Mouse (Mus musculus) liver, embryonic 12.5 days (tissue): ENCODE measurements at regions not wholly inside any gene's neighbourhood (a gene's known extent, or its start where the extent isn't known, plus 50 kb on each side); places are given as distances from the start of the nearest gene placed in this dataset.

Experiments used
- ATAC-seq: fragments of 200-750 bp; cut with Nextera tagmentation; 2 replicates; pipeline ENCODE4 v1.8.0; 2017; ENCODE audit warnings: moderate number of reproducible peaks, mild to moderate bottlenecking, moderate library complexity
- H3K27ac ChIP-seq: fragments of 300-500 bp; sonication (generic); 2 replicates; pipeline ENCODE4 v1.5.1; 2016; ENCODE audit warnings: mild to moderate bottlenecking
- H3K27me3 ChIP-seq: fragments of 300-500 bp; sonication (generic); replicated peaks from 2 replicates; pipeline ENCODE4 v1.6.1; 2016; ENCODE audit warnings: mild to moderate bottlenecking, moderate library complexity
- H3K36me3 ChIP-seq: fragments of 300-500 bp; sonication (generic); 2 replicates; pipeline ENCODE4 v1.6.1; 2016; ENCODE audit warnings: mild to moderate bottlenecking, moderate library complexity
- H3K4me1 ChIP-seq: fragments of 300-500 bp; sonication (generic); 2 replicates; pipeline ENCODE4 v1.6.1; 2016
- H3K4me2 ChIP-seq: fragments of 300-500 bp; sonication (generic); 2 replicates; pipeline ENCODE4 v1.6.1; 2016; ENCODE audit warnings: mild to moderate bottlenecking, moderate library complexity
- H3K4me3 ChIP-seq: fragments of 300-500 bp; sonication (generic); 2 replicates; pipeline ENCODE4 v1.5.1; 2016; ENCODE audit warnings: mild to moderate bottlenecking, moderate library complexity
- H3K9ac ChIP-seq: fragments of 300-500 bp; sonication (generic); 2 replicates; pipeline ENCODE4 v1.6.1; 2016; ENCODE audit warnings: mild to moderate bottlenecking, moderate library complexity
- H3K9me3 ChIP-seq: fragments of 300-500 bp; sonication (generic); replicated peaks from 2 replicates; pipeline ENCODE4 v1.6.1; 2016; ENCODE audit warnings: mild to moderate bottlenecking, moderate library complexity
- WGBS: fragments of 180-500 bp; shearing (Covaris S2); methylation state at CpG from one replicate; pipeline ENCODE4 v1.1.7; 2016; ENCODE audit not compliant: insufficient replicate concordance; 5-methylcytosine and 5-hydroxymethylcytosine counted together

DNA sequence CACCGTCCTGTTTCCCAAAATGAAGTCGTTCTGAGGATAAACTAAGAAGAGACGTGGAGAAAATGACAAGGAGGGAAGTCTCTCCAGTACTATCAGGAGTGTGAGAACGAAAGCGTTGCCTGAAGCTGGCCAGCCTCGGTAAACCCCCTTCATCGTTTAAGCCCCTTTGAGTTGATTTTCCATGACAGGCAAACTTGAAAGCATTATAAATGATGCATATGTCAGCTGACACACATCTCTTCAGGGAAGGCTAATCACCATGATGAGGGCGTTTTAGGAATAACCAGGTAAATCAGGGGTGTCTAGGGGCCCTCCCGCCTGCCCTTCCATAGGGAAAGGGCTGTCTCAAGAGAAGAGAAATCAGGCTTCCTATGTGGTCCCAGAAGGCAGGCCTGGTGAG, 328.4 kb downstream of the Gm49356 start:
- Histone ChIP-seq H3K27me3 (no peaks in the 10 kb centered on the region), H3K9me3 (no peaks in the 10 kb centered on the region; the same call in 1 of the 2 replicates), H3K36me3 (no peaks in the 10 kb centered on the region), H3K27ac (no peak overlapping the region), H3K4me1 (no peaks in the 10 kb centered on the region), H3K9ac (no peak overlapping the region), H3K4me2 (no peak overlapping the region), H3K4me3 (no peak overlapping the region)
- no peak for ATAC-seq
- WGBS: 64% methylated on average over 9 of the region's 9 CpGs

DNA sequence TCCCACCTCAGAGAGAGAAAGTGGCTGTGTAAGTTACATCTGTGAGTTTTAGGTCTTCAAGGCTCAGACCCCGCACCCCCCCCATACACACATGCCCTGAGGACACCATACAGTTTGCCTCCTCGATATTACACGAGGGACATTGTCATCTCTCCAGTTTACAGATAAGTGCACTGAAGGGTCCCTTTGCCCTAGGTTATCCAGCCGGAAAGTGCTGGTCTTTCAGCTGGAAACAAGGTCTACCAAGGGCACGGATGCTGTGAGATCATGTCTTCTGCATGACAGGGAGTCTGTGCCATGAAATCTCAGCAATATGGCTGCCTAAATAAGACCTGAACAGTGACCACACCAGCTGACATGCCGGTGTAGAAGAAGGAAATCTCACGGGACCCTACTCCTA, 329.8 kb downstream of the Gm49356 start:
- H3K4me2 ChIP-seq: no peak overlapping the region

DNA sequence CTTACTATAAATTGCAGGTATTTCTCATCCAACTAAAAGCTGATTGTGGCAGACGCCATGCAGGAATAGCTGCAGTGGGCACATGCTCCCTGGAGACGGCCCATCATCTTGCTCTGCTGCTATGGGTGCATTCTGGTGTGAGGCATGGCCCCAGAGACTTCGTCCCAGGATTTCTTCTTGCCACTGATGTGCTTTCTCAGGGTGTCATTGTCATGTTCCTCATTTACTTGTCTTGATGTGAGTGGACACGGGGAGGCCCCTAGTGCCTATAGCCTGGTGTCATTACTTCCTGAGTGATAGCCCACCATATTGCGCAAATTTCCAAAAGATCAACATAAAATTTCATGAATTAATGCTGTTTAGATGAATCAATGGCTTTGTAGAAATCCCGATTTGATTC, 336.5 kb downstream of the Gm49356 start:
- no peaks in the 10 kb centered on the region for H3K36me3 ChIP-seq
- no peak overlapping the region for H3K9ac ChIP-seq
- ATAC-seq: no peak
- no peaks in the 10 kb centered on the region for H3K4me1 ChIP-seq
- no peaks in the 10 kb centered on the region for H3K27me3 ChIP-seq
- 62% methylated on average over 6 of the region's 6 CpGs for WGBS
- no peak overlapping the region for H3K4me3 ChIP-seq
- no peak overlapping the region for H3K4me2 ChIP-seq
- no peaks in the 10 kb centered on the region; the same call in 1 of the 2 replicates for H3K9me3 ChIP-seq
- no peak overlapping the region for H3K27ac ChIP-seq

More for the DNA sequence above, 329.8 kb downstream of the Gm49356 start:
- Histone ChIP-seq H3K36me3 (no peaks in the 10 kb centered on the region), H3K4me3 (no peak overlapping the region), H3K4me1 (no peaks in the 10 kb centered on the region), H3K9me3 (no peaks in the 10 kb centered on the region; the same call in 1 of the 2 replicates), H3K9ac (no peak overlapping the region), H3K27me3 (no peaks in the 10 kb centered on the region), H3K27ac (no peak overlapping the region)
- WGBS: 71% methylated on average over 7 of the region's 7 CpGs
- ATAC-seq: no peak

DNA sequence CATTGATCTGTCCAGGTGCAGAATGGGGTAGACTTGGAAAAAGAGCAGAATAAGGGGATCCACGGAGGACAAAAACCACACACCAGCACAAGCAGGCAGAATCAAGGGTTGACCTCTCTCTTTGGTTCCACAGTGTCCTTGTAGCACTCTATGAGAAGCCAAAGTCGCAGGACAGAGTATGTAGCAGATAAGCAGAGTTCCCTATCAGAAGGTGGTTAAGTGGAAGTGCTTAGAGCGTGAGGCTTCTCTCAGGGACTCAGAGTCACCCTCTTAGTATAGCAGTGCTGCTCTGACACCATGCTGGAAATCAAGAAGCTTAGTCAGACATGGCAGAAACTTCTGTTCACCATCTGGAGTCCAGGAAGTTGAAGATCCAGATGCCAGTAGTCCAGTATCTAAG, 338.2 kb downstream of the Gm49356 start:
- no peak overlapping the region for H3K4me3 ChIP-seq
- 34% methylated on average over 3 of the region's 3 CpGs for WGBS

DNA sequence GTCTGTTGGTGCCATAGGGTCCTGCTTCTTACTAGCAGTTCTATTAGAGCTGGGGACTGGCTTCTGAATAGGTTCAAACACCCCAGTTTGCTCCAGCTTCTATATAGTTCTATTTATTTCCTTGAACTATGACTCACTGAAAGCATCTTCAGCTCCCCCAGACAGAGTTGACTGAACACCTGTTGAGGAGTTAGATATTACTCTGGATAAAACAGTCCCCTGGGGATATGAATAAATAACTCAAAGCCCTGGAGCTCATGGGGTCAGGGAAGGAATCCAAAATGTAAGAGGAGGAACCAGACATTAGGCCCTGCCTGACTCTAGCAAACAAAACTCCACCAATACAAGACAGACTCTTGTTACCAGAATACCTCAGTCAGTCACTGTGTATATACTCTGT, 341.4 kb downstream of the Gm49356 start:
- ATAC-seq: no peak
- no peak overlapping the region for H3K4me2 ChIP-seq
- H3K27me3 ChIP-seq: no peaks in the 10 kb centered on the region
- no peaks in the 10 kb centered on the region for H3K36me3 ChIP-seq
- no peak overlapping the region for H3K27ac ChIP-seq
- no peaks in the 10 kb centered on the region for H3K9me3 ChIP-seq
- no peak overlapping the region for H3K4me3 ChIP-seq
- H3K9ac ChIP-seq: no peak overlapping the region
- no peaks in the 10 kb centered on the region for H3K4me1 ChIP-seq

More for the DNA sequence above, 338.2 kb downstream of the Gm49356 start:
- Histone ChIP-seq H3K27ac (no peak overlapping the region), H3K4me2 (no peak overlapping the region), H3K4me1 (no peaks in the 10 kb centered on the region), H3K36me3 (no peaks in the 10 kb centered on the region), H3K9me3 (no peaks in the 10 kb centered on the region), H3K27me3 (no peaks in the 10 kb centered on the region), H3K9ac (no peak overlapping the region)
- ATAC-seq: no peak

DNA sequence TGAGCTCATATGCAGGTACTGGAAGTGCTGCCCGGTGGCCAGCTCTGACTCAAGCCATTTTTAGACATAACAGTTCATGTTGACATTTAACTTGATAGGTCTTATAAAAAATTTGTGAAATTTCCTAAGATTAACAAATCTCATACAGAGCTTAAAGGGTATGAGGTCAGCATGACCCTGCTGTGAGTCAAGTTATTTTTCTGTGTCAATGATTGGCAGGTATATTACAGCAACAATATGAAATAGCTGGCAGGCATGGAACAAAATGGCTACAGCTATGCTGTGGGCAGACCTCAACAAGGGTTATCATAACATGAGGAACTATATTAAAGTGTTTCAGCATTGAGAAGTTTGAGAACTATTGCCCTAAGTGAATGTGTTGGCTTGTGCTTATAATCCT, 342.6 kb downstream of the Gm49356 start:
- no peaks in the 10 kb centered on the region for H3K36me3 ChIP-seq
- H3K4me1 ChIP-seq: no peaks in the 10 kb centered on the region
- no peaks in the 10 kb centered on the region for H3K27me3 ChIP-seq
- H3K9ac ChIP-seq: no peak overlapping the region
- H3K4me3 ChIP-seq: no peak overlapping the region
- no peak for ATAC-seq
- no peak overlapping the region for H3K4me2 ChIP-seq
- no peak overlapping the region for H3K27ac ChIP-seq
- no peaks in the 10 kb centered on the region for H3K9me3 ChIP-seq
- 53% methylated on average over 1 of the region's 1 CpGs for WGBS

DNA sequence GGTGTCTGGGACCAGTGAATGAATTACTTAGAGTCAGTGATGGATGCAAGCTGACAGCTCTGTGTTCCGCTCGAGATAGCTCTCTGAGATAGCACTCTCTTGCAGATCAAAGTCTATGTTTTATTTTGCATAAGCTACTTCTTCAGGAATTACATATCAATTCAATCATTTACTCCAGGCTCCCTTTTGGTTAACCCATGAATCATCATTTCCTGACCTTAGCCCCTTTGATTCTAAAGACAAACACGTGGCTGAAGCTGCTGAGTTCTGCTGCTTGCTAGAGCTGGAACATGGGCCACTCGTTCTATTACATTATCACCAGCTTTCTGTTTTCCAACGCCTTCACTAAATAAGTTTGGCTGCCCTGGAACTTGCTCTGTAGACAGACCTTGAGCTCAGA, 343.2 kb downstream of the Gm49356 start:
- 53% methylated on average over 5 of the region's 5 CpGs for WGBS
- Histone ChIP-seq H3K4me2 (no peak overlapping the region), H3K4me3 (no peak overlapping the region), H3K27me3 (no peaks in the 10 kb centered on the region), H3K36me3 (no peaks in the 10 kb centered on the region), H3K27ac (no peak overlapping the region), H3K9me3 (no peaks in the 10 kb centered on the region), H3K4me1 (no peaks in the 10 kb centered on the region), H3K9ac (no peak overlapping the region)
- no peak for ATAC-seq

DNA sequence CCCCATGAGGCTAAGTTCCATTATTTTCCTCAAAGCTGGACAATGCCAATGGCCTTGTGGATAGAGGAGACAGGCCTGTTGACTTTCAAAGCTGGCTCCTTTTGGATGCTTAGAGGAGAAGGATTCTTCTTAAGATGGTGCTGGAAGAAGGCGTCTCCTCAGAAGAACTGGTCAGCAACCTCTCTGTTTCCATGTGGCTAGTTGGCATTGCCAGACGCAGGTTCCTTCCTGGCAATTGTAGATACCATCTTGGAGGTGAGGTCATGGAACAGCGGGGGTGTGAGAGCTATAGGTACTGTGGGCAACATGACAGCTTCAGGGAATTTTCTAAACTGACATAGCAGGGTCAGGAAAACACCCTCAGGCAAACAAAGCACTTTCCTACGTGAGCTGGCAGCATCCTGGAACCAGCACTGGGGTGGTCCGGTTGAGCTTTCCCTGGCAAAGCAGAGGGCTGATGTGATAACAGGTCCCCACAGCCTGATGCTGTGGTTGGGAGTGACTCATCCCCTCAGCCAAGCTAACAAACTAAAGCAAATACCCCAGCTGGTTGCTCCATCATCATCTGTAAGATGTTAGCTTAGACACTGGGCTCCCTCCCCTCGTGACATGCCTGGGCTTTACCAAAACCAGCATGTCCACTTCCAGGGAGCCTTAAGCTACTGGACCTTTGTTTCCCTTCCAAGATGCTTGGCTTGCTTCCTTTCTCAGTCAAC, 348.5 kb downstream of the Gm49356 start:
- no peak overlapping the region for H3K9ac ChIP-seq
- no peaks in the 10 kb centered on the region for H3K9me3 ChIP-seq
- no peaks in the 10 kb centered on the region for H3K27me3 ChIP-seq
- WGBS: 52% methylated on average over 6 of the region's 6 CpGs
- no peaks in the 10 kb centered on the region for H3K4me1 ChIP-seq
- no peak overlapping the region for H3K4me2 ChIP-seq
- no peak overlapping the region for H3K27ac ChIP-seq
- H3K36me3 ChIP-seq: no peaks in the 10 kb centered on the region
- no peak overlapping the region for H3K4me3 ChIP-seq
- ATAC-seq: no peak

DNA sequence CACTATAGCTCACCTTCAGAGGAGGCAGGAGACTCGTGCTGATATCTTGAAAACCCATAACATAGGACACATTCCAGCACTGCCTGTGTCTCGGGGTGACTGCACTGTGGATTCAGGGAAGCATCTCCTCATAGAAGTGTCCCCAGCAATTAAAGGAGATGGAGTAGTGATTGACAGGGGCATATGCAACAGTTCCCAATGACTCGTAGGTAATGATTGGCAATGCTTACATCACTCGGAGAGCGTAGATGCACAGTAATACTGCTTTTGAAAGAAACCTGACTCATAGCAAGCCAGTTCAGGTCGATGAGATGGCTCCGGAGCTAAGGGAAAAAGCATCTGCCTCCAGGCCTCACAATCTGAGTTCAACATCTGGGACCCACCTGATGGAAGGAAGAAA, 352.7 kb downstream of the Gm49356 start:
- Histone ChIP-seq H3K9me3 (no peaks in the 10 kb centered on the region), H3K27me3 (no peaks in the 10 kb centered on the region), H3K36me3 (no peaks in the 10 kb centered on the region), H3K4me3 (no peak overlapping the region), H3K27ac (no peak overlapping the region), H3K9ac (no peak overlapping the region), H3K4me1 (no peaks in the 10 kb centered on the region), H3K4me2 (no peak overlapping the region)
- no peak for ATAC-seq
- 72% methylated on average over 7 of the region's 7 CpGs for WGBS

DNA sequence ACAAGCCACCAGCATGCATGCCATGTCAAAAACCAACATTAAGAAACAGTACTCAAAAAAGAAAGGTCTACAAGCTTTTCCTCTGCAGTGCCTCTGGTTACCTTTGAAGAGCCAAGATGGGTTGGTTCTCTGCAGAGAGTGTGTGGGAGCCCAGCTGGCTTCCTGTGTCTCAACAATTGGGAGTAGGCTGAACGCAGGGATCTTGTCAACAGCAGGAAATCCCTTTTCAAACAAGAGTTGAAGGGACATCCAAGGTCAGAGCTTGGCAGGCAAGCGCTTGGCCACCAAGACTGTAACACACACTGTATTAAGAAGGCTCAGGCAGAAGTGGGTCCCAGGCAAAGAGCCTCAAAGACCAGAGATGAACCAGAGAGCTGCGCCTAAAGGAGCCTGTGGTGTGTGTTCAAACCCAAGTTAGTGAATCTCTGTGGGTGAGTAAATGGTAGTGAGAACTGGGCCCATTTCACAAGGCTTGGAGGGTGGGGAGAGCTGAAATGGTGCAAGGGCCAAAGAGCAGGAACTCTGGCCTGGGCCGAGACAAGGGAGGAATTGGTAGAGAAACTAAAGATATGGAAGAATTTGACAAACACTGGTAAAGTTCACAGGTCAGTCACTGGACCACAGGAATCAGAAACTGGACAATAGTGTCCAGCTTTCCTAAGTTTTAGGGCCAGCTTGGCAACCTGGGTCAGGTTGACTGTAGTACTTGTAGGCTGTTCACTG, 357.0 kb downstream of the Gm49356 start:
- ATAC-seq: no peak
- no peaks in the 10 kb centered on the region for H3K4me1 ChIP-seq
- H3K27ac ChIP-seq: no peak overlapping the region
- 34% methylated on average over 4 of the region's 4 CpGs for WGBS
- H3K9ac ChIP-seq: no peak overlapping the region
- no peaks in the 10 kb centered on the region for H3K36me3 ChIP-seq
- H3K4me2 ChIP-seq: no peak overlapping the region
- no peak overlapping the region for H3K4me3 ChIP-seq
- no peaks in the 10 kb centered on the region for H3K27me3 ChIP-seq
- H3K9me3 ChIP-seq: no peaks in the 10 kb centered on the region

DNA sequence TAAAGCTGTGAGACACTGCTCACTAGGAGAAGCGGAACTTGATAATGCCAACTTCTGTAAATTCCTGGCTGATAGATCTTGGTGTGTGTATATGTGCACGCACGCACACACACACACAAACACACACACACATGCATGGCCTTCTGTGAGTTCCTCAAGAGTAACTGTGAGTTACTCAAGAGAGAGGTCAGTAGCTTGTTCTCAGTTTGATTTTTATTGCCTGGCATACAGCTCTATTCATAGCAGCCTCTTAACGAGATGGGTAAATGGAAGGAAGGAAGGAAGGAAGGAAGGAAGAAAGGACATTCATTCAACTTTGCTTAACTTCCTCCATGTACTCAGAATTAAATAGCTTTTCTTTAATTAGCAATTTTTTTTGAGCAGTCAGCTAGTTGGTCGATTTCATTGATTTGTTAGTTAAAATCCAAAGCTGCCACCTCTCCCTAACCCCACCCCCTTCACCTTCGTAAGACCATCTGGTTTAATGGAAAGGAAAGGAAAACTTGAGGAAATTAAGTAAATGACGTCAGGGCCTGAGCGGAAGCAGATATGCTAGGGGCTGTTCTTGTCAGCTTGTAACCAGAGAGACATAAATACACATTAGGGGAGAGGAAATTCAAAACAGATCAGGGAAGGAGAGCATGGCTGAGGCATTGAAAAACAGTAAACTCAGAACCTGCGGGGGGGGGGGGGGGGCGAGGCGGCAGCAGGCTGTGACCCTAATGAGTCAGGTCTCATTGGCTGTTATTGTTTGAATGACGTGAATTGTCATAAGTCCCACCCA, 359.6 kb downstream of the Gm49356 start:
- Histone ChIP-seq H3K4me2 (no peak overlapping the region), H3K36me3 (no peaks in the 10 kb centered on the region), H3K9me3 (no peaks in the 10 kb centered on the region), H3K27me3 (no peaks in the 10 kb centered on the region), H3K27ac (no peak overlapping the region), H3K4me1 (no peaks in the 10 kb centered on the region), H3K9ac (no peak overlapping the region), H3K4me3 (no peak overlapping the region)
- WGBS: 45% methylated on average over 9 of the region's 12 CpGs
- ATAC-seq: no peak

DNA sequence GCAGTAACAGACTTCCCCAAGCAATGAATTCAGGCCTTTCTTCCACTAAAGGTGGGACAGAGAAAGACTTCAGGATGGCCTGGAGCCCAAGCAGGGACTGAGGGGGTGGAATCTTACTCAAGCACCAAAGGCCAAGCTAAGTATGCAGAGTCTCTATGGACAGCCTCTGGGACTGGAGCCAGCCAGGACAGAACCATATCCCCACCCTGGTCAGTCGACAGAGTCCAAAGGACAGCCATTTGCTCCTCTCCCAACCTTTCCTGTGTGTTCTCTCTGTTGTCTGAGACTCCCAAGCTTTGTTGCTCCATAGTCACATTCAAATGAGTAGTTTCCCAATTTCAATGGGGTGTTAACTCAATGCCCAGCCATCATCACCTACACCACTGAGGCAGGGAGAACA, 372.3 kb downstream of the Gm49356 start:
- H3K27ac ChIP-seq: no peak overlapping the region
- H3K4me1 ChIP-seq: peaks cover 23% of the 10 kb centered on the region
- H3K9ac ChIP-seq: no peak overlapping the region
- no peaks in the 10 kb centered on the region for H3K36me3 ChIP-seq
- H3K4me2 ChIP-seq: no peak overlapping the region
- 50% methylated on average over 1 of the region's 1 CpGs for WGBS
- no peak for ATAC-seq
- no peaks in the 10 kb centered on the region for H3K27me3 ChIP-seq
- no peaks in the 10 kb centered on the region for H3K9me3 ChIP-seq
- H3K4me3 ChIP-seq: no peak overlapping the region
